Mouse (Mus musculus) stomach, postnatal 0 days (tissue): ENCODE measurements around the gene Myrfl.

Source experiments
- CTCF ChIP-seq: IDR thresholded peaks from 2 replicates; pipeline ENCODE4 v1.5.1; 2016; ENCODE audit warnings: antibody characterized with exemption, low read depth, mild to moderate bottlenecking, moderate library complexity
- EP300 ChIP-seq: optimal IDR thresholded peaks from 2 replicates; pipeline ENCODE3; 2016; ENCODE audit warnings: antibody characterized with exemption

GRCm38 (mm10) chr10:116788431-116788830 is 108.3 kb downstream of the Myrfl start:
- no peak for TF ChIP-seq CTCF
- no peak for TF ChIP-seq EP300
